Mouse (Mus musculus) urinary bladder, postnatal 14 days (tissue): ENCODE results near the gene Mcpt2.
"Not testable (repeated sequence)": the region's sequence is repeated elsewhere in the genome, so short reads cannot be mapped to it uniquely, and the experiment has no call there.

ENCODE experiments used
- DNase-seq: peaks from one replicate; pipeline ENCODE4 v3.0.0; 2021; ENCODE audit warnings: low spot score

Mcpt2 gene

GRCm38 (mm10) chr14:56041792-56042191 is at the start of gene Mcpt2:
Mcpt2 (plus strand) TSS chr14:56042041.
- not testable (repeated sequence) for DNase-seq

- DNase-seq = no peak
Observed at GRCm38 (mm10) chr14:56013147-56013546, 28.7 kb upstream of the Mcpt2 start.

- DNase-seq = no peak
Observed at GRCm38 (mm10) chr14:56013924-56014323, 27.9 kb upstream of the Mcpt2 start.

- DNase-seq = not testable (repeated sequence)
Observed at GRCm38 (mm10) chr14:56017671-56018070, 24.2 kb upstream of the Mcpt2 start, which contains the start of gene Mcpt1. Mcpt1 (plus strand) TSS chr14:56017971.

GRCm38 (mm10) chr14:56019446-56019845 is 22.4 kb upstream of the Mcpt2 start:
- no peak for DNase-seq

GRCm38 (mm10) chr14:56021305-56021704 is 20.5 kb upstream of the Mcpt2 start:
- DNase-seq = not testable (repeated sequence)

- not testable (repeated sequence) for DNase-seq
Observed at GRCm38 (mm10) chr14:56030395-56030794, 11.4 kb upstream of the Mcpt2 start, which contains the start of gene Mcpt9. Mcpt9 (minus strand) TSS chr14:56030495.

GRCm38 (mm10) chr14:56034433-56034832 is 7.4 kb upstream of the Mcpt2 start:
- DNase-seq = peak; percentile 47

- DNase-seq = no peak
Observed at GRCm38 (mm10) chr14:56055408-56055807, 13.6 kb downstream of the Mcpt2 start.

GRCm38 (mm10) chr14:56057722-56058121 is 15.9 kb downstream of the Mcpt2 start:
- no peak for DNase-seq

- not testable (repeated sequence) for DNase-seq
Observed at GRCm38 (mm10) chr14:56062213-56062612, 20.4 kb downstream of the Mcpt2 start, which contains the start of gene Mcpt4. Mcpt4 (minus strand) TSS chr14:56062313.

- no peak for DNase-seq
Observed at GRCm38 (mm10) chr14:56082016-56082415, 40.2 kb downstream of the Mcpt2 start.

GRCm38 (mm10) chr14:56085167-56085566 is 43.3 kb downstream of the Mcpt2 start, which contains the start of gene Mcpt8:
Mcpt8 (minus strand) TSS chr14:56085273.
- no peak for DNase-seq

- DNase-seq = no peak
Observed at GRCm38 (mm10) chr14:56086711-56087110, 44.9 kb downstream of the Mcpt2 start.

- no peak for DNase-seq
Observed at GRCm38 (mm10) chr14:56093353-56093752, 51.5 kb downstream of the Mcpt2 start.
